Mouse (Mus musculus): ENCODE data around the gene Efcab7.

- TF ChIP-seq CTCF (IDR thresholded peaks at IDR 0.05; ENCODE audit: low read depth): no peak
- no peak for TF ChIP-seq EP300 (IDR thresholded peaks at IDR 0.05; ENCODE audit: low read depth)
These were observed 36.6 kb upstream of the Efcab7 start for GRCm38 (mm10) chr4:99792365-99792764.
